Mouse (Mus musculus): ENCODE measurements at regions not wholly inside any gene's neighbourhood (a gene's known extent, or its start where the extent isn't known, plus 50 kb on each side); places are given as distances from the start of the nearest gene placed in this dataset.

GRCm38 (mm10) chr10:37286305-37286704, 147.6 kb upstream of the Marcks start:
- H3K4me3 ChIP-seq (replicated peaks): no peak overlapping the region
- H3K4me1 ChIP-seq: peaks cover 9% of the 10 kb centered on the region
- H3K9me3 ChIP-seq: no peaks in the 10 kb centered on the region
- H3K27me3 ChIP-seq (replicated peaks): no peaks in the 10 kb centered on the region
- H3K36me3 ChIP-seq (replicated peaks; ENCODE audit: low read length): no peaks in the 10 kb centered on the region
- no peak for TF ChIP-seq FLI1 (IDR thresholded peaks at IDR 0.05; ENCODE audit: low read length)
- no peak for TF ChIP-seq GATA1 (IDR thresholded peaks at IDR 0.05; ENCODE audit: borderline replicate concordance, low read length)

GRCm38 (mm10) chr10:37282951-37283350, 144.2 kb upstream of the Marcks start:
- Histone ChIP-seq H3K9me3 (no peaks in the 10 kb centered on the region), H3K4me3 (replicated peaks) (no peak overlapping the region), H3K27me3 (replicated peaks) (no peaks in the 10 kb centered on the region), H3K36me3 (replicated peaks; ENCODE audit: low read length) (no peaks in the 10 kb centered on the region), H3K4me1 (peaks cover 18% of the 10 kb centered on the region)
- TF ChIP-seq GATA1 (IDR thresholded peaks at IDR 0.05; ENCODE audit: borderline replicate concordance, low read length) (no peak), FLI1 (IDR thresholded peaks at IDR 0.05; ENCODE audit: low read length) (no peak)

GRCm38 (mm10) chr10:37280823-37281222, 142.1 kb upstream of the Marcks start:
- Histone ChIP-seq H3K4me1 (peaks cover 18% of the 10 kb centered on the region), H3K9me3 (no peaks in the 10 kb centered on the region), H3K4me3 (replicated peaks) (no peak overlapping the region), H3K27me3 (replicated peaks) (no peaks in the 10 kb centered on the region), H3K36me3 (replicated peaks; ENCODE audit: low read length) (no peaks in the 10 kb centered on the region)
- no peak for TF ChIP-seq FLI1 (IDR thresholded peaks at IDR 0.05; ENCODE audit: low read length)
- TF ChIP-seq GATA1 (IDR thresholded peaks at IDR 0.05; ENCODE audit: borderline replicate concordance, low read length): no peak

GRCm38 (mm10) chr10:37280150-37280820, 141.6 kb upstream of the Marcks start:
- Histone ChIP-seq H3K36me3 (replicated peaks; ENCODE audit: low read length) (no peaks in the 10 kb centered on the region), H3K27me3 (replicated peaks) (peaks cover 2% of the 10 kb centered on the region), H3K4me1 (peaks cover 18% of the 10 kb centered on the region), H3K4me3 (replicated peaks) (no peak overlapping the region), H3K9me3 (no peaks in the 10 kb centered on the region)
- TF ChIP-seq GATA1 (IDR thresholded peaks at IDR 0.05; ENCODE audit: borderline replicate concordance, low read length) (no peak), FLI1 (IDR thresholded peaks at IDR 0.05; ENCODE audit: low read length) (no peak)

GRCm38 (mm10) chr10:37279316-37279715, 140.6 kb upstream of the Marcks start:
- Histone ChIP-seq H3K27me3 (replicated peaks) (peaks cover 3% of the 10 kb centered on the region), H3K36me3 (replicated peaks; ENCODE audit: low read length) (no peaks in the 10 kb centered on the region), H3K4me1 (peaks cover 18% of the 10 kb centered on the region), H3K4me3 (replicated peaks) (no peak overlapping the region), H3K9me3 (no peaks in the 10 kb centered on the region)
- no peak for TF ChIP-seq FLI1 (IDR thresholded peaks at IDR 0.05; ENCODE audit: low read length)
- TF ChIP-seq GATA1 (IDR thresholded peaks at IDR 0.05; ENCODE audit: borderline replicate concordance, low read length): no peak

- Histone ChIP-seq H3K4me1 (peaks cover 25% of the 10 kb centered on the region), H3K9me3 (no peaks in the 10 kb centered on the region), H3K36me3 (replicated peaks; ENCODE audit: low read length) (no peaks in the 10 kb centered on the region), H3K27me3 (replicated peaks) (peaks cover 3% of the 10 kb centered on the region), H3K4me3 (replicated peaks) (no peak overlapping the region)
- no peak for TF ChIP-seq GATA1 (IDR thresholded peaks at IDR 0.05; ENCODE audit: borderline replicate concordance, low read length)
- no peak for TF ChIP-seq FLI1 (IDR thresholded peaks at IDR 0.05; ENCODE audit: low read length)
Measured at GRCm38 (mm10) chr10:37275857-37276256, 137.1 kb upstream of the Marcks start.

- Histone ChIP-seq H3K27me3 (replicated peaks) (peaks cover 3% of the 10 kb centered on the region), H3K4me3 (replicated peaks) (no peak overlapping the region), H3K4me1 (peaks cover 20% of the 10 kb centered on the region), H3K9me3 (no peaks in the 10 kb centered on the region), H3K36me3 (replicated peaks; ENCODE audit: low read length) (no peaks in the 10 kb centered on the region)
- TF ChIP-seq FLI1 (IDR thresholded peaks at IDR 0.05; ENCODE audit: low read length) (no peak), GATA1 (IDR thresholded peaks at IDR 0.05; ENCODE audit: borderline replicate concordance, low read length) (no peak)
Measured at GRCm38 (mm10) chr10:37275271-37275670, 136.6 kb upstream of the Marcks start.

- TF ChIP-seq GATA1 (IDR thresholded peaks at IDR 0.05; ENCODE audit: borderline replicate concordance, low read length) (no peak), FLI1 (IDR thresholded peaks at IDR 0.05; ENCODE audit: low read length) (no peak)
- 0 out of 2 replicates have a peak, but pooled peaks cover 9% of the 10 kb centered on the region for H3K4me1 ChIP-seq
- H3K9me3 ChIP-seq: no peaks in the 10 kb centered on the region
- peaks cover 3% of the 10 kb centered on the region for H3K27me3 ChIP-seq (replicated peaks)
- no peaks in the 10 kb centered on the region for H3K36me3 ChIP-seq (replicated peaks; ENCODE audit: low read length)
- no peak overlapping the region for H3K4me3 ChIP-seq (replicated peaks)
Measured at GRCm38 (mm10) chr10:37271967-37272366, 133.2 kb upstream of the Marcks start.

- no peaks in the 10 kb centered on the region for H3K36me3 ChIP-seq (replicated peaks; ENCODE audit: low read length)
- no peak overlapping the region for H3K4me3 ChIP-seq (replicated peaks)
- H3K9me3 ChIP-seq: no peaks in the 10 kb centered on the region; the same call in 1 of the 2 replicates
- H3K4me1 ChIP-seq: 0 out of 2 replicates have a peak, but pooled peaks cover 9% of the 10 kb centered on the region
- TF ChIP-seq FLI1 (IDR thresholded peaks at IDR 0.05; ENCODE audit: low read length): no peak
- TF ChIP-seq GATA1 (IDR thresholded peaks at IDR 0.05; ENCODE audit: borderline replicate concordance, low read length): no peak
- H3K27me3 ChIP-seq (replicated peaks): peaks cover 4% of the 10 kb centered on the region
Measured at GRCm38 (mm10) chr10:37270236-37271000, 131.7 kb upstream of the Marcks start.

- Histone ChIP-seq H3K27me3 (replicated peaks) (peaks cover 3% of the 10 kb centered on the region), H3K4me3 (replicated peaks) (no peak overlapping the region), H3K9me3 (no peaks in the 10 kb centered on the region; the same call in 1 of the 2 replicates), H3K36me3 (replicated peaks; ENCODE audit: low read length) (no peaks in the 10 kb centered on the region), H3K4me1 (no peaks in the 10 kb centered on the region)
- no peak for TF ChIP-seq FLI1 (IDR thresholded peaks at IDR 0.05; ENCODE audit: low read length)
- no peak for TF ChIP-seq GATA1 (IDR thresholded peaks at IDR 0.05; ENCODE audit: borderline replicate concordance, low read length)
Measured at GRCm38 (mm10) chr10:37266909-37267308, 128.2 kb upstream of the Marcks start.
